Mouse (Mus musculus): Measurements from ENCODE around the gene Ramac. TPM values are rescaled to one million over a fixed set of nuclear protein-coding genes. Genes with fewer than 3 reads are reported as not detected.

Ramac gene
- total and polyA plus RNA-seq, 3 experiments, result 29.4 to 99.7 (median 41.5) TPM

- no peak overlapping the region for H3K4me3 ChIP-seq (ENCODE audit: low read depth, low read length)
Observed at GRCm38 (mm10) chr7:81726728-81727005, 36.1 kb upstream of the Ramac start.

GRCm38 (mm10) chr7:81727716-81728115 lies 35.0 kb upstream of the Ramac start:
- no peaks in the 10 kb centered on the region; the same call in 1 of the 2 replicates for H3K9me3 ChIP-seq (replicated peaks)
- no peak for DNase-seq (ENCODE audit: low spot score)
- no peaks in the 10 kb centered on the region for H3K27me3 ChIP-seq (ENCODE audit: insufficient read depth, low read length)
- H3K4me1 ChIP-seq (ENCODE audit: insufficient read depth, low read depth, low read length), result peaks cover 64% of the 10 kb centered on the region
- no peak for ATAC-seq (ENCODE audit: extremely low read depth, insufficient number of reproducible peaks, low FRiP score, poor library complexity, severe bottlenecking)
- no peaks in the 10 kb centered on the region for H3K36me3 ChIP-seq (replicated peaks)
- TF ChIP-seq GATA2 (IDR thresholded peaks at IDR 0.05; ENCODE audit: borderline replicate concordance, low read depth, low read length) (no peak), TAL1 (conservative IDR thresholded peaks at IDR 0.05; ENCODE audit: low read depth, low read length) (no peak), GATA1 (IDR thresholded peaks at IDR 0.05; ENCODE audit: borderline replicate concordance, low read length) (no peak), POLR2AphosphoS5 (IDR thresholded peaks at IDR 0.05; ENCODE audit: insufficient replicate concordance, low read depth, low read length) (no peak)
- H3K4me3 ChIP-seq (ENCODE audit: low read depth, low read length), result no peak overlapping the region

More at GRCm38 (mm10) chr7:81726728-81727005, 36.1 kb upstream of the Ramac start:
- Histone ChIP-seq H3K27me3 (ENCODE audit: insufficient read depth, low read length) (no peaks in the 10 kb centered on the region), H3K36me3 (replicated peaks) (no peaks in the 10 kb centered on the region), H3K9me3 (replicated peaks) (no peaks in the 10 kb centered on the region; the same call in 1 of the 2 replicates), H3K4me1 (ENCODE audit: insufficient read depth, low read depth, low read length) (peaks cover 65% of the 10 kb centered on the region)
- ATAC-seq (ENCODE audit: extremely low read depth, insufficient number of reproducible peaks, low FRiP score, poor library complexity, severe bottlenecking) (no peak), DNase-seq (ENCODE audit: low spot score) (no peak)
- no peak for TF ChIP-seq CTCF (IDR thresholded peaks at IDR 0.05; ENCODE audit: low read depth, low read length)
- TF ChIP-seq GATA1 (IDR thresholded peaks at IDR 0.05; ENCODE audit: borderline replicate concordance, low read length), result no peak
- TF ChIP-seq POLR2AphosphoS5 (IDR thresholded peaks at IDR 0.05; ENCODE audit: insufficient replicate concordance, low read depth, low read length), result no peak
- no peak for TF ChIP-seq TAL1 (conservative IDR thresholded peaks at IDR 0.05; ENCODE audit: low read depth, low read length)
- no peak for TF ChIP-seq GATA2 (IDR thresholded peaks at IDR 0.05; ENCODE audit: borderline replicate concordance, low read depth, low read length)

GRCm38 (mm10) chr7:81729787-81730186 lies 32.9 kb upstream of the Ramac start:
- DNase-seq (ENCODE audit: low spot score) (no peak), ATAC-seq (ENCODE audit: extremely low read depth, insufficient number of reproducible peaks, low FRiP score, poor library complexity, severe bottlenecking) (no peak)
- no peak for TF ChIP-seq CTCF (IDR thresholded peaks at IDR 0.05; ENCODE audit: low read depth, low read length)
- no peak for TF ChIP-seq GATA2 (IDR thresholded peaks at IDR 0.05; ENCODE audit: borderline replicate concordance, low read depth, low read length)
- no peak for TF ChIP-seq POLR2AphosphoS5 (IDR thresholded peaks at IDR 0.05; ENCODE audit: insufficient replicate concordance, low read depth, low read length)
- no peak for TF ChIP-seq TAL1 (conservative IDR thresholded peaks at IDR 0.05; ENCODE audit: low read depth, low read length)
- TF ChIP-seq GATA1 (IDR thresholded peaks at IDR 0.05; ENCODE audit: borderline replicate concordance, low read length), result no peak
- Histone ChIP-seq H3K36me3 (replicated peaks) (peaks cover 3% of the 10 kb centered on the region), H3K4me3 (ENCODE audit: low read depth, low read length) (no peak overlapping the region), H3K27me3 (ENCODE audit: insufficient read depth, low read length) (no peaks in the 10 kb centered on the region), H3K9me3 (replicated peaks) (no peaks in the 10 kb centered on the region), H3K4me1 (ENCODE audit: insufficient read depth, low read depth, low read length) (peaks cover 68% of the 10 kb centered on the region)

- ATAC-seq (ENCODE audit: extremely low read depth, insufficient number of reproducible peaks, low FRiP score, poor library complexity, severe bottlenecking) (no peak), DNase-seq (ENCODE audit: low spot score) (no peak)
- TF ChIP-seq POLR2AphosphoS5 (IDR thresholded peaks at IDR 0.05; ENCODE audit: insufficient replicate concordance, low read depth, low read length), result no peak
- TF ChIP-seq TAL1 (conservative IDR thresholded peaks at IDR 0.05; ENCODE audit: low read depth, low read length), result no peak
- no peak for TF ChIP-seq GATA2 (IDR thresholded peaks at IDR 0.05; ENCODE audit: borderline replicate concordance, low read depth, low read length)
- TF ChIP-seq CTCF (IDR thresholded peaks at IDR 0.05; ENCODE audit: low read depth, low read length), result no peak
- no peak for TF ChIP-seq GATA1 (IDR thresholded peaks at IDR 0.05; ENCODE audit: borderline replicate concordance, low read length)
- Histone ChIP-seq H3K27me3 (ENCODE audit: insufficient read depth, low read length) (no peaks in the 10 kb centered on the region), H3K9me3 (replicated peaks) (no peaks in the 10 kb centered on the region), H3K36me3 (replicated peaks) (peaks cover 5% of the 10 kb centered on the region), H3K4me1 (ENCODE audit: insufficient read depth, low read depth, low read length) (peaks cover 60% of the 10 kb centered on the region), H3K4me3 (ENCODE audit: low read depth, low read length) (no peak overlapping the region)
Observed at GRCm38 (mm10) chr7:81731181-81731651, 31.5 kb upstream of the Ramac start.

GRCm38 (mm10) chr7:81732183-81733089 lies 30.3 kb upstream of the Ramac start:
- Histone ChIP-seq H3K36me3 (replicated peaks) (peaks cover 5% of the 10 kb centered on the region), H3K27me3 (ENCODE audit: insufficient read depth, low read length) (no peaks in the 10 kb centered on the region), H3K9me3 (replicated peaks) (no peaks in the 10 kb centered on the region), H3K4me3 (ENCODE audit: low read depth, low read length) (no peak overlapping the region; the same call in 1 of the 2 replicates), H3K4me1 (ENCODE audit: insufficient read depth, low read depth, low read length) (peaks cover 62% of the 10 kb centered on the region)
- DNase-seq (ENCODE audit: low spot score), result no peak
- ATAC-seq (ENCODE audit: extremely low read depth, insufficient number of reproducible peaks, low FRiP score, poor library complexity, severe bottlenecking), result peak; percentile 34
- TF ChIP-seq POLR2AphosphoS5 (IDR thresholded peaks at IDR 0.05; ENCODE audit: insufficient replicate concordance, low read depth, low read length), result no peak
- no peak for TF ChIP-seq GATA1 (IDR thresholded peaks at IDR 0.05; ENCODE audit: borderline replicate concordance, low read length)
- no peak for TF ChIP-seq TAL1 (conservative IDR thresholded peaks at IDR 0.05; ENCODE audit: low read depth, low read length)
- TF ChIP-seq CTCF (IDR thresholded peaks at IDR 0.05; ENCODE audit: low read depth, low read length), result no peak
- TF ChIP-seq GATA2 (IDR thresholded peaks at IDR 0.05; ENCODE audit: borderline replicate concordance, low read depth, low read length), result no peak

- Histone ChIP-seq H3K27me3 (ENCODE audit: insufficient read depth, low read length) (no peaks in the 10 kb centered on the region), H3K36me3 (replicated peaks) (peaks cover 5% of the 10 kb centered on the region)
- no peak for ATAC-seq (ENCODE audit: extremely low read depth, insufficient number of reproducible peaks, low FRiP score, poor library complexity, severe bottlenecking)
Observed at GRCm38 (mm10) chr7:81735300-81736048, 27.3 kb upstream of the Ramac start.

More at GRCm38 (mm10) chr7:81735300-81736048, 27.3 kb upstream of the Ramac start:
- DNase-seq (ENCODE audit: low spot score), result no peak
- peaks cover 59% of the 10 kb centered on the region for H3K4me1 ChIP-seq (ENCODE audit: insufficient read depth, low read depth, low read length)
- TF ChIP-seq CTCF (IDR thresholded peaks at IDR 0.05; ENCODE audit: low read depth, low read length) (no peak), GATA2 (IDR thresholded peaks at IDR 0.05; ENCODE audit: borderline replicate concordance, low read depth, low read length) (no peak), TAL1 (conservative IDR thresholded peaks at IDR 0.05; ENCODE audit: low read depth, low read length) (no peak), POLR2AphosphoS5 (IDR thresholded peaks at IDR 0.05; ENCODE audit: insufficient replicate concordance, low read depth, low read length) (no peak), GATA1 (IDR thresholded peaks at IDR 0.05; ENCODE audit: borderline replicate concordance, low read length) (no peak)
- H3K4me3 ChIP-seq (ENCODE audit: low read depth, low read length), result no peak overlapping the region
- peaks cover 3% of the 10 kb centered on the region; the same call in 1 of the 2 replicates for H3K9me3 ChIP-seq (replicated peaks)

Data from G1E (cell line).